Mouse (Mus musculus) midbrain, embryonic 12.5 days (tissue): Measurements from ENCODE around the gene Cdk4. TPM values are rescaled to one million over a fixed set of nuclear protein-coding genes. Genes with fewer than 3 reads are reported as not detected.

ENCODE experiments used
- ATAC-seq: fragments of 200-750 bp; cut with Nextera tagmentation; 2 replicates; pipeline ENCODE4 v1.8.0; 2017; ENCODE audit warnings: low read depth, moderate TSS enrichment, moderate library complexity; ENCODE audit not compliant: low FRiP score
- H3K27ac ChIP-seq: fragments of 300-500 bp; sonication (generic); replicated peaks from 2 replicates; pipeline ENCODE4 v1.5.1; 2016; ENCODE audit warnings: mild to moderate bottlenecking
- H3K27me3 ChIP-seq: fragments of 300-500 bp; sonication (generic); 2 replicates; pipeline ENCODE4 v1.6.1; 2016; ENCODE audit warnings: mild to moderate bottlenecking
- H3K36me3 ChIP-seq: fragments of 300-500 bp; sonication (generic); 2 replicates; pipeline ENCODE4 v1.6.1; 2016
- H3K4me1 ChIP-seq: fragments of 300-500 bp; sonication (generic); 2 replicates; pipeline ENCODE4 v1.6.1; 2016
- H3K4me2 ChIP-seq: fragments of 300-500 bp; sonication (generic); replicated peaks from 2 replicates; pipeline ENCODE4 v1.6.1; 2016; ENCODE audit warnings: mild to moderate bottlenecking, moderate library complexity
- H3K4me3 ChIP-seq: fragments of 300-500 bp; sonication (generic); 2 replicates; pipeline ENCODE4 v1.5.1; 2016; ENCODE audit warnings: mild to moderate bottlenecking
- H3K9ac ChIP-seq: fragments of 300-500 bp; sonication (generic); replicated peaks from 2 replicates; pipeline ENCODE4 v1.6.1; 2016; ENCODE audit warnings: mild to moderate bottlenecking, moderate library complexity
- H3K9me3 ChIP-seq: fragments of 300-500 bp; sonication (generic); 2 replicates; pipeline ENCODE4 v1.6.1; 2016; ENCODE audit warnings: mild to moderate bottlenecking
- WGBS: fragments of 180-500 bp; shearing (Covaris S2); methylation state at CpG from one replicate; pipeline ENCODE4 v1.1.7; 2016; 5-methylcytosine and 5-hydroxymethylcytosine counted together
- polyA plus RNA-seq: library from polyadenylated mRNA; unstranded; fragments of >200 nt; fragmentation: Nextera tagmentation; extraction: Ambion mirVana; gene quantifications from 2 replicates; pipeline ENCODE4 v1.2.1, GENCODE M21; 2016

Cdk4 gene
- polyA plus RNA-seq, 1 experiment from 2014 or later: 2,136 TPM

GRCm38 (mm10) chr10:127042468-127043115 is 20.7 kb upstream of the Cdk4 start:
- Histone ChIP-seq H3K4me1 (peaks cover 16% of the 10 kb centered on the region), H3K4me2 (peak overlapping the region; percentile 92), H3K27me3 (peaks cover 23% of the 10 kb centered on the region), H3K36me3 (peaks cover 16% of the 10 kb centered on the region; the same call in 1 of the 2 replicates), H3K4me3 (peak overlapping the region; percentile 74), H3K9me3 (no peaks in the 10 kb centered on the region), H3K27ac (no peak overlapping the region), H3K9ac (peak overlapping the region; percentile 62)
- 19% methylated on average over 5 of the region's 5 CpGs for WGBS
- no peak for ATAC-seq

DNA sequence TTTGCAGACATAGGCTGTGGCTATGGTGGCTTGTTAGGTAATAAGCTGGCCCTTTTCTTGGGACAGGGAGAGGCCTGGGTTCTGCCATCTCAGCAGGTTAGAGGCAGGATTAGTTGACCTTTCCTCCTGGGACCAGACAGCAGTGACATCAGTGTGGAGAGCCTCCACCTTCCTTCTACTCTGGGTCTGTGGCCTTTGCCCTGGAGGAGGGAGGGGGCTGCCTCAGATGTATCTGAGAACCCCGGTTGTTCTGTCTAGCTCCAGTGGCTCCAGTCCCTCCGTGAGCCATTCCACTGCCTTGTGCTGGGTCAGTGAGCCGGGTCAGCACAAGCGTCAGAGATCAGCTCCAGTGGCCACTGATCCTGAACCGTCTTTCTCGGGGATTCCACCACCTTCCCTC is 20.1 kb upstream of the Cdk4 start:
- Histone ChIP-seq H3K36me3 (peaks cover 16% of the 10 kb centered on the region; the same call in 1 of the 2 replicates), H3K4me2 (0 out of 2 replicates have a peak overlapping the region, but pooled peaks have one; percentile 92), H3K27me3 (peaks cover 28% of the 10 kb centered on the region), H3K4me3 (no peak overlapping the region), H3K4me1 (peaks cover 16% of the 10 kb centered on the region), H3K27ac (no peak overlapping the region), H3K9me3 (no peaks in the 10 kb centered on the region), H3K9ac (no peak overlapping the region; the same call in 1 of the 2 replicates)
- 57% methylated on average over 6 of the region's 6 CpGs for WGBS
- ATAC-seq: no peak

DNA sequence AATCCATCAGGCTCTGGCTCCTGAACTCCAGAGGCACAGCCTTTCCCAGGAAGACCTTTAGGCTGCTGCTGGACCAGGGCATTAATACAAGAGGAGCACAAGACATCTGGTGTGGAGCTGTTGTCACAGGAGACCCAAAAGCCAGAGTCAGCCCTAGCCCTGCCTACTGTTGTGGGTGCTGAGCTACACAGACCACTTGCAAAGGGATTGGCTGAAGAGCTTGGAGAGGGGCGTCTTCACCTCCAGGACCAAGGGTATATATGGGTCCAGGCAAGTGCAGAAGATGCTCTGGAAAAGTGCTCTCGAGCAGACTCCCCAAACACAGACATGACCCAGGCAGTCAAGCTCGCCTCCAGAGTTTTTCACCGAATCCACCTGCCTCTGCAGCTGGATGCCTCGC is 15.4 kb upstream of the Cdk4 start, which contains the start of gene Cyp27b1:
Gene Cyp27b1, plus strand, starts transcription at position 297 of the 400 bp plus-strand sequence.
- no peak for ATAC-seq
- WGBS: 32% methylated on average over 5 of the region's 5 CpGs
- Histone ChIP-seq H3K4me2 (no peak within 1 kb of the TSS), H3K9me3 (no peaks in the 10 kb centered on the region), H3K9ac (no peak within 1 kb of the TSS), H3K27me3 (peaks cover 58% of the 10 kb centered on the region), H3K27ac (no peak within 1 kb of the TSS), H3K36me3 (peaks cover 16% of the 10 kb centered on the region; the same call in 1 of the 2 replicates), H3K4me1 (peaks cover 4% of the 10 kb centered on the region), H3K4me3 (0 out of 2 replicates have a peak within 1 kb of the TSS, but pooled peaks have one; percentile 10)

DNA sequence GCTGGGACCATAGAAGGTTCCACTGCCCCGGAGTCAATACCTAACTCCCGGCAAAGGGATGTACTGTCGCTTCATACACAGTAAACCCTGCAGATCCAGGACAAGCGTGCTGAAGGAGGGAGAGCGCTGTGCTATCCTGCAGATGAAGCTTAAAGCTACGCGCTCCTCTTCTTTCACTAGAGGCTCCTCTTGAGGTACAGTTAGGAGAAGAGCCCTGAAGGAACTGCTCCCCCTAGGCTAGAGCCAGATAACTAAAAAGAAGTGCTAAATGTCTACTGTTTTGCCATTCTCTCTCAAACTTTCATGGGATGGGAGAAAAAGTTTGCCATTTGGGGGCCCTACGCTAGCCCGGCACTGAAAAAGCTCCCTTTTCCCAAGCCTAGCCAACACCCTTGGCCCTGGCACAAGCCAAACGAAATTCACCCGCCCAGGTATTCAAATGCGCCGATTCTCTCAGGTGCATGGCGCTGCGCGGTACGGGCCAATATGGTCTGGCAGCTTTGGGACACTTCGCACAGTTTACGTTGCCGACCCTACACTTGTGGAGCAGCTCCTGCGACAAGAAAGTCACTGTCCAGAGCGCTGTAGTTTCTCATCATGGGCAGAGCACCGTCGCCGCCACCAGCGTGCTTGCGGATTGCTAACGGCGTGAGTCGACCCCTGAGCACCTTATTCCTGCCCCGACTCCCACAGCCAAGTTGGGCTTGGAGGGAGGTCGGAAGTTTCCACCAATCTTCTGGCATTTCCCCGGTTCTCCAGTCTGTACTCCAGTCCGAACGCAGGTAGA is 14.5 kb upstream of the Cdk4 start:
- Histone ChIP-seq H3K4me1 (peaks cover 3% of the 10 kb centered on the region; the same call in 1 of the 2 replicates), H3K4me3 (0 out of 2 replicates have a peak overlapping the region, but pooled peaks have one; percentile 10), H3K27me3 (peaks cover 58% of the 10 kb centered on the region), H3K9me3 (no peaks in the 10 kb centered on the region), H3K9ac (no peak overlapping the region), H3K36me3 (peaks cover 20% of the 10 kb centered on the region; the same call in 1 of the 2 replicates), H3K27ac (no peak overlapping the region), H3K4me2 (no peak overlapping the region)
- ATAC-seq: no peak
- 6% methylated on average over 35 of the region's 35 CpGs for WGBS

DNA sequence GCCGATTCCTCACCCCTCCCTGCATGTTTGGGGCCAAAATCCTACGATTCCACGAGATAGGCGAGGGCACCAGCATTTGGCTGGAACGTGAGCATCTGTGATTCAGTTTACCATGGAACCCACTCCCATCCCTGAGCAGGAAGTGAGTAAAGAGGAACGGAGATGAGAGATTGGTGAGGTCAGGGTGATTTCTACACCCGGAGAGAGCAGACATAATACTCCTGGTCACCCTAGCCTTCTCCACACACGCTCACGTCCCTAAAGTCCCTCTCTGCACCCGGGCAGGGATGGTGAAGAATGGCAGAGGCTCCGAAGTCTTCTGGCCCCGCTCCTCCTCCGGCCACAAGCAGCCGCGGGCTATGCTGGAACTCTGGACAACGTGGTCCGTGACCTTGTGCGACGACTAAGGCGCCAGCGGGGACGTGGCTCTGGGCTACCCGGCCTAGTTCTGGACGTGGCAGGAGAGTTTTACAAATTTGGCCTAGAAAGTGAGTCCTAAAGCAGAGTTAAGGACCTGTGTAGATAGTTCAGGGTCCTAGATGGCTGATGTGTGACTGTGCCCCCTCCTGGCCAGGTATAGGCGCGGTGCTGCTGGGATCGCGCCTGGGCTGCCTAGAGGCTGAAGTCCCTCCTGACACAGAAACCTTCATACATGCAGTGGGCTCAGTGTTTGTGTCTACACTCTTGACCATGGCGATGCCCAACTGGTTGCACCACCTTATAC is 13.8 kb upstream of the Cdk4 start:
- peaks cover 24% of the 10 kb centered on the region; the same call in 1 of the 2 replicates for H3K36me3 ChIP-seq
- ATAC-seq: no peak
- no peak overlapping the region for H3K9ac ChIP-seq
- no peaks in the 10 kb centered on the region for H3K9me3 ChIP-seq
- no peak overlapping the region for H3K27ac ChIP-seq
- H3K27me3 ChIP-seq: peaks cover 58% of the 10 kb centered on the region
- no peak overlapping the region for H3K4me2 ChIP-seq
- 4% methylated on average over 29 of the region's 29 CpGs for WGBS
- H3K4me1 ChIP-seq: peaks cover 3% of the 10 kb centered on the region; the same call in 1 of the 2 replicates
- H3K4me3 ChIP-seq: 0 out of 2 replicates have a peak overlapping the region, but pooled peaks have one; percentile 10

DNA sequence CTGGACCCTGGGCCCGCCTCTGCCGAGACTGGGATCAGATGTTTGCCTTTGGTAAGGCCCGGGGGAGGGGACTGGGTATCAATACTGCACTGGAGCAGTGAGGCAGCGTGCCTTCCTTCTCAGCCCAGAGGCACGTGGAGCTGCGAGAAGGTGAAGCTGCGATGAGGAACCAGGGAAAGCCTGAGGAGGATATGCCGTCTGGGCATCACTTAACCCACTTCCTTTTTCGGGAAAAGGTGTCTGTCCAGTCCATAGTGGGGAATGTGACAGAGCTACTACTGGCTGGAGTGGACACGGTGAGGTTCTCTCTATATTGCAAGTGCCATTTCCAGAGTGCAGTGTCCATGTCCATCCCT is 13.2 kb upstream of the Cdk4 start:
- Histone ChIP-seq H3K4me1 (peaks cover 3% of the 10 kb centered on the region; the same call in 1 of the 2 replicates), H3K4me2 (no peak overlapping the region), H3K9ac (no peak overlapping the region), H3K27me3 (peaks cover 58% of the 10 kb centered on the region), H3K36me3 (peaks cover 24% of the 10 kb centered on the region), H3K9me3 (no peaks in the 10 kb centered on the region), H3K4me3 (no peak overlapping the region), H3K27ac (no peak overlapping the region)
- ATAC-seq: no peak
- WGBS: 21% methylated on average over 10 of the region's 10 CpGs

- Histone ChIP-seq H3K27me3 (peaks cover 30% of the 10 kb centered on the region), H3K4me2 (no peak overlapping the region), H3K4me3 (no peak overlapping the region), H3K9me3 (no peaks in the 10 kb centered on the region), H3K9ac (no peak overlapping the region), H3K4me1 (peaks cover 18% of the 10 kb centered on the region), H3K27ac (no peak overlapping the region), H3K36me3 (peaks cover 44% of the 10 kb centered on the region)
- WGBS: 73% methylated on average over 4 of the region's 4 CpGs
- ATAC-seq: no peak
Observed at GRCm38 (mm10) chr10:127054646-127055045, 8.7 kb upstream of the Cdk4 start.

DNA sequence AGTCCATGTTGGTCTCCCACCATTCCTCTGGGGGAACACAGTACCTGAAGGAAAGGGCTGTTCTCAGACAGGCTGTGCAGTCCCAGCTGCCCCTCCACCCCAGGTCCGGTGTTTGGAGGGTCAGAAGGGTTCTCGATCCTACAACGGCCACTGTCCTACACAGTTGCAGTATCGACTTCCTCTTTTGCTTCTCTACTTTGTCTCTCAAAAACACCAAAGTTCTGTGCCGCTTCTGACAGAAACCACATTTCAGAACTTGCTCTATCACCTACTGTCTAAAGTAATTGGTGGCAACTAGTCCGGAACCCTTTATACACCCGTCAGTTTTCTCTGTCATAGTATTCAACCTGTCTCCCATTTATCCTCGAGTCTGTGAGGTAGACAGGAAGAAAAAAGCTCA is 7.9 kb upstream of the Cdk4 start:
- H3K9ac ChIP-seq: no peak overlapping the region
- H3K27ac ChIP-seq: no peak overlapping the region
- no peak overlapping the region for H3K4me3 ChIP-seq
- ATAC-seq: no peak
- no peak overlapping the region for H3K4me2 ChIP-seq
- 91% methylated on average over 8 of the region's 8 CpGs for WGBS
- H3K4me1 ChIP-seq: peaks cover 20% of the 10 kb centered on the region
- no peaks in the 10 kb centered on the region for H3K9me3 ChIP-seq
- peaks cover 23% of the 10 kb centered on the region for H3K27me3 ChIP-seq
- peaks cover 44% of the 10 kb centered on the region for H3K36me3 ChIP-seq

GRCm38 (mm10) chr10:127056490-127056889 is 6.8 kb upstream of the Cdk4 start:
- peaks cover 44% of the 10 kb centered on the region for H3K36me3 ChIP-seq
- H3K4me2 ChIP-seq: no peak overlapping the region
- ATAC-seq: no peak
- peaks cover 14% of the 10 kb centered on the region for H3K27me3 ChIP-seq
- H3K9me3 ChIP-seq: no peaks in the 10 kb centered on the region
- peaks cover 31% of the 10 kb centered on the region for H3K4me1 ChIP-seq
- no peak overlapping the region for H3K4me3 ChIP-seq
- H3K9ac ChIP-seq: no peak overlapping the region
- H3K27ac ChIP-seq: no peak overlapping the region
- 92% methylated on average over 20 of the region's 20 CpGs for WGBS

GRCm38 (mm10) chr10:127058161-127058560 is 5.2 kb upstream of the Cdk4 start:
- Histone ChIP-seq H3K36me3 (peaks cover 44% of the 10 kb centered on the region), H3K9me3 (no peaks in the 10 kb centered on the region), H3K4me3 (peak overlapping the region; percentile 97), H3K4me2 (peak overlapping the region; percentile 96), H3K27ac (no peak overlapping the region), H3K4me1 (peaks cover 39% of the 10 kb centered on the region), H3K9ac (peak overlapping the region; percentile 99), H3K27me3 (peaks cover 5% of the 10 kb centered on the region; the same call in 1 of the 2 replicates)
- peak; percentile 13; the same call in 1 of the 2 replicates for ATAC-seq
- under 1% methylated on average over 9 of the region's 9 CpGs for WGBS

DNA sequence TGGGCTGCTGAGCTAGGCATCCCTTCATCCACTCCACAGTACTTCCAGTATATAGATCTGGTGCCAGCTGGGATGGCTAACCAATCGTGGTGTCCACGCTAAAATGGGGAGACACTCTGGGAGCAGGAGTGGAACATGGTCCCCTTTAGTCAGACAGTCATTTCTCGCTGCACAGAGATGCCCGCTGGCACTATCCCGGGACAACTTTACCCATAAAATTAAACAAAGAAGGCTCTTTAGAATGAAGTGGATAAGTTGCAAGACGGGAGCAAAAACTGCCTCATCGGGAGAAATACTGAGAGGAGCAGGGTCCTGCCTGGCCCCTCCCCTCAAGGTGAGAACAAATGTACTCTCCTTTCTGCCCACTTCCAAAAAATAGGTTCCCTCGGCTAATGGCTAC is 4.6 kb upstream of the Cdk4 start:
- peak overlapping the region; percentile 97 for H3K4me3 ChIP-seq
- H3K27ac ChIP-seq: 0 out of 2 replicates have a peak overlapping the region, but pooled peaks have one; percentile 96
- peak overlapping the region; percentile 99 for H3K9ac ChIP-seq
- 10% methylated on average over 8 of the region's 8 CpGs for WGBS
- H3K9me3 ChIP-seq: no peaks in the 10 kb centered on the region
- ATAC-seq: no peak
- peaks cover 5% of the 10 kb centered on the region; the same call in 1 of the 2 replicates for H3K27me3 ChIP-seq
- peak overlapping the region; percentile 96 for H3K4me2 ChIP-seq
- peaks cover 39% of the 10 kb centered on the region for H3K4me1 ChIP-seq
- H3K36me3 ChIP-seq: peaks cover 40% of the 10 kb centered on the region
